Mouse (Mus musculus) cerebellum, adult 11 months (tissue): ENCODE results near the gene Acvrl1.

Experiments
- DNase-seq: peaks from one replicate; pipeline ENCODE4 v3.0.0; 2022

Acvrl1 gene

GRCm38 (mm10) chr15:101172016-101172415, 43.7 kb downstream of the Acvrl1 start:
- DNase-seq, result no peak

GRCm38 (mm10) chr15:101173421-101174211, 45.3 kb downstream of the Acvrl1 start, which contains the start of gene Acvr1b:
Gene Acvr1b, plus strand, starts transcription at chr15:101174067.
- DNase-seq, result peak; percentile 92

GRCm38 (mm10) chr15:101174294-101175130, 46.2 kb downstream of the Acvrl1 start:
- peak; percentile 57 for DNase-seq

GRCm38 (mm10) chr15:101175131-101175460, 46.8 kb downstream of the Acvrl1 start:
- DNase-seq, result no peak

GRCm38 (mm10) chr15:101175613-101176283, 47.4 kb downstream of the Acvrl1 start:
- no peak for DNase-seq

- DNase-seq, result no peak
These were observed 48.0 kb downstream of the Acvrl1 start for GRCm38 (mm10) chr15:101176284-101176680.

GRCm38 (mm10) chr15:101176795-101177691, 48.7 kb downstream of the Acvrl1 start:
- no peak for DNase-seq

- DNase-seq, result no peak
These were observed 52.2 kb downstream of the Acvrl1 start for GRCm38 (mm10) chr15:101180363-101181105.

- DNase-seq, result no peak
These were observed 52.8 kb downstream of the Acvrl1 start for GRCm38 (mm10) chr15:101181106-101181466.

- no peak for DNase-seq
These were observed 53.2 kb downstream of the Acvrl1 start for GRCm38 (mm10) chr15:101181500-101181899.

GRCm38 (mm10) chr15:101182676-101183075, 54.4 kb downstream of the Acvrl1 start:
- DNase-seq, result no peak

GRCm38 (mm10) chr15:101184300-101184699, 56.0 kb downstream of the Acvrl1 start:
- DNase-seq, result no peak

GRCm38 (mm10) chr15:101185549-101185948, 57.2 kb downstream of the Acvrl1 start:
- DNase-seq, result no peak

GRCm38 (mm10) chr15:101187907-101188306, 59.6 kb downstream of the Acvrl1 start:
- no peak for DNase-seq

- DNase-seq, result no peak
These were observed 61.8 kb downstream of the Acvrl1 start for GRCm38 (mm10) chr15:101189981-101190761.

- DNase-seq, result no peak
These were observed 62.4 kb downstream of the Acvrl1 start for GRCm38 (mm10) chr15:101190762-101191150.

- no peak for DNase-seq
These were observed 63.3 kb downstream of the Acvrl1 start for GRCm38 (mm10) chr15:101191459-101192259.

GRCm38 (mm10) chr15:101192260-101192640, 63.9 kb downstream of the Acvrl1 start:
- DNase-seq, result no peak

- no peak for DNase-seq
These were observed 64.3 kb downstream of the Acvrl1 start for GRCm38 (mm10) chr15:101192651-101193050.

- no peak for DNase-seq
These were observed 65.6 kb downstream of the Acvrl1 start for GRCm38 (mm10) chr15:101193971-101194370.
